In the genomic region with DNA sequence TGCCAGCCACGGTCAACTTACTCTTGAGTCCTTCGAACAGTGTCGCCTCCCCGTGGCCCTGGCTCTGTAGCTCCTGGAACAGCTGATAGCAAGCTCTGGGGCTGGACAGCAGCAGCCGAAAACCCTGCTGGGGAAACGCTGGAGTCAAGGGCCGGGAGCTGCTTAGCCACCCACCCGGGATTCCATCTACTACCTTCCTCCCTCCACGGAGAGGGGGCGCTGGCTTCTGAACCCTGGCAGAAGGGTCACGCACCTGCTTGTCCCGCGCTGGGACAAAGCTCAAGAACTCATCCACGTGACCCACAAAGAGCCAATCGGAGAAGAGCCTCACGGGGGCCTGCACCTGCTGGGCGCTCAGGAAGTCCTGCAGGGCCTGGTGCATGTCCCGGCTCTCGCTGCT, we compare ENCODE assay signal across 8 mouse cellular contexts. TPM values are rescaled to one million over a fixed set of nuclear protein-coding genes. Genes with fewer than 3 reads are reported as not detected.
DNase-seq lines count a peak whose midpoint lies in the region; ATAC-seq and TF ChIP-seq lines count a peak whose summit lies in the region.

No protein-coding gene starts in this region.

- H3K4me1 ChIP-seq in stomach, embryonic 15.5 days, result peaks cover 9% of the 10 kb centered on the region; the same call in 1 of the 2 replicates

- no peak overlapping the region for H3K27ac ChIP-seq in stomach, embryonic 15.5 days

- ATAC-seq in granulocyte monocyte progenitor cell, adult 5-6 weeks (replicated peaks; ENCODE audit: poor library complexity, severe bottlenecking), result peak; percentile 31
- no peak for ATAC-seq in stomach, embryonic 15.5 days (ENCODE audit: insufficient read depth, low FRiP score, low read depth)

- TF ChIP-seq POLR2A in brain, embryonic 14.5 days (IDR thresholded peaks at IDR 0.05; ENCODE audit: borderline replicate concordance, extremely low read depth, insufficient read depth, insufficient read length, poor library complexity, severe bottlenecking), result no peak

- no peaks in the 10 kb centered on the region for H3K36me3 ChIP-seq in stomach, embryonic 15.5 days

- peak overlapping the region; percentile 49 for H3K4me2 ChIP-seq in stomach, embryonic 15.5 days

- 12% methylated on average over 19 of the region's 19 CpGs for WGBS in stomach, embryonic 15.5 days

- no peaks in the 10 kb centered on the region for H3K9me3 ChIP-seq in stomach, embryonic 15.5 days

- H3K4me3 ChIP-seq in stomach, embryonic 15.5 days (replicated peaks), result peak overlapping the region; percentile 25

- no peaks in the 10 kb centered on the region for H3K27me3 ChIP-seq in stomach, embryonic 15.5 days (replicated peaks)

- DNase-seq in CD8-positive naive resting alpha-beta T cell, adult 2 months (ENCODE audit: low read depth in 2 of 2, low spot score in 2 of 2), result peak; percentile 18 to 50
- DNase-seq in brain, embryonic 14.5 days (ENCODE audit: low read depth), result peak; percentile 26
- peak; percentile 61 to 81 for DNase-seq in kidney, postnatal 25 days
- peak; percentile 54 for DNase-seq in mesoderm, embryonic 11.5 days (ENCODE audit: low read depth, low spot score)
- no peak for DNase-seq in Muller cell, postnatal 12 days (ENCODE audit: inconsistent ontology term)
- DNase-seq in right cerebral cortex, adult 18-20 months, result no peak

- TF ChIP-seq CTCF in brain, embryonic 14.5 days (IDR thresholded peaks at IDR 0.05; ENCODE audit: borderline replicate concordance, extremely low read depth, insufficient read depth, insufficient read length), result no peak

- no peak overlapping the region for H3K9ac ChIP-seq in stomach, embryonic 15.5 days

RNA-seq across cellular contexts. Expression of a gene that starts 7.9 kb away (rescaled TPM):
- polyA plus RNA-seq in brain, embryonic 14.5 days (2012; rRNA removed), result 0.04 TPM in 1 of 2 replicates, not detected in the other
- not detected in 2 replicates for total RNA-seq in granulocyte monocyte progenitor cell, adult 5-6 weeks (2014; fragmentation: Nextera tagmentation)
- total RNA-seq in granulocyte monocyte progenitor cell, adult 5-6 weeks (2017), result not detected in 2 replicates
- polyA plus RNA-seq in stomach, embryonic 15.5 days (2015; fragmentation: Nextera tagmentation; extraction: Ambion mirVana), result 0.19 and 0.49 TPM in 2 replicates

RNA-seq across cellular contexts. Expression of a gene that starts 23.7 kb away (rescaled TPM):
- 0.11 and 0.14 TPM in 2 replicates for polyA plus RNA-seq in brain, embryonic 14.5 days (2012; rRNA removed)
- total RNA-seq in granulocyte monocyte progenitor cell, adult 5-6 weeks (2014; fragmentation: Nextera tagmentation), result 2.8 and 7.9 TPM in 2 replicates
- 5.1 and 6.4 TPM in 2 replicates for total RNA-seq in granulocyte monocyte progenitor cell, adult 5-6 weeks (2017)
- 1.7 and 2.8 TPM in 2 replicates for polyA plus RNA-seq in stomach, embryonic 15.5 days (2015; fragmentation: Nextera tagmentation; extraction: Ambion mirVana)

RNA-seq across cellular contexts. Expression of a gene that starts 50.0 kb away (rescaled TPM):
- 104 and 106 TPM in 2 replicates for polyA plus RNA-seq in brain, embryonic 14.5 days (2012; rRNA removed)
- total RNA-seq in granulocyte monocyte progenitor cell, adult 5-6 weeks (2014; fragmentation: Nextera tagmentation), result 150 and 183 TPM in 2 replicates
- total RNA-seq in granulocyte monocyte progenitor cell, adult 5-6 weeks (2017), result 146 and 176 TPM in 2 replicates
- polyA plus RNA-seq in stomach, embryonic 15.5 days (2015; fragmentation: Nextera tagmentation; extraction: Ambion mirVana), result 46.5 and 47.9 TPM in 2 replicates

Comparison
In these comparisons a context has a peak if more than half of its experiments do, and no peak if none do; other contexts are left out.
1. DNase-seq: peak in CD8-positive naive resting alpha-beta T cell, adult 2 months (2 of 2), brain, embryonic 14.5 days (single experiment), kidney, postnatal 25 days (2 of 2) and mesoderm, embryonic 11.5 days (single experiment); none in Muller cell, postnatal 12 days (single experiment) and right cerebral cortex, adult 18-20 months (single experiment).